Mouse (Mus musculus) ES-E14 (cell line): Measurements from ENCODE around the gene Aida.

Experiments used
- CHD2 ChIP-seq: IDR thresholded peaks from 2 replicates; pipeline ENCODE4 v1.6.1; 2014; ENCODE audit warnings: mild to moderate bottlenecking, low read depth, low read length, inconsistent platforms
- HCFC1 ChIP-seq: IDR thresholded peaks from 2 replicates; pipeline ENCODE4 v1.6.1; 2012; ENCODE audit warnings: low read length, inconsistent platforms, borderline replicate concordance; ENCODE audit not compliant: insufficient read depth
- MAFK ChIP-seq: IDR thresholded peaks from 2 replicates; pipeline ENCODE4 v1.6.1; 2014; ENCODE audit warnings: mild to moderate bottlenecking, low read depth, low read length, inconsistent platforms; ENCODE audit not compliant: insufficient read depth
- ZC3H11A ChIP-seq: IDR thresholded peaks from 2 replicates; pipeline ENCODE4 v1.6.1; 2012; ENCODE audit warnings: low read depth, mild to moderate bottlenecking, inconsistent platforms, low read length, borderline replicate concordance
- ZNF384 ChIP-seq: IDR thresholded peaks from 2 replicates; pipeline ENCODE4 v1.6.1; 2012; ENCODE audit warnings: low read depth, low read length, inconsistent platforms

DNA sequence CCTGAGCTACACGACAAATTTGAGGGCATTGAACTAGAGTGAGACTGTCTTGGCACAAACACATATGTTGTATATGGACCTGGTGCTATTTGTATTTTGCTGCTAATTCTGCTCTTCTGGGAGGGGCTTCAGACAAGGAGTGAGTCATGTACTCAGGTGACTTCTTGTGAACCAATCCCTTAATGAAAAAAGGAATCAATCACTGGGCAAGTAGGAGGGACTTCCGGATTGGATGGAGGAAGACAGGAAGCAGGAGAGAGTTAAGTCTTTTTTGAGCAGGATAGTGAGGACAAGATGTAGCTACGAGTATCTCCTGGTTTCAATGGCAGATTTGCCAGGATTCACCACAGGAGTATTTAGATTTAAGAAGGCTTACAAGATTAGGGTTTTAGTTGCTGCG is 6.8 kb upstream of the Aida start:
- no peak for TF ChIP-seq MAFK
- TF ChIP-seq ZC3H11A = no peak
- TF ChIP-seq CHD2 = no peak
- TF ChIP-seq ZNF384 = no peak
- no peak for TF ChIP-seq HCFC1
